Mouse (Mus musculus) left cerebral cortex, postnatal 14 days (tissue): Measurements from ENCODE around the gene Ypel3. TPM values are rescaled to one million over a fixed set of nuclear protein-coding genes. Genes with fewer than 3 reads are reported as not detected.
A peak's percentile ranks its signal among the peaks of the same experiment; 100 is the strongest.
"Not testable (repeated sequence)": the region's sequence is repeated elsewhere in the genome, so short reads cannot be mapped to it uniquely, and the experiment has no call there.

Source experiments
- DNase-seq, 2 experiments: peaks; one replicate each; pipeline ENCODE4 v3.0.0; 2021 to 2022; ENCODE audit warnings: low spot score in 2 of 2, mixed read lengths in 1 of 2
- intact Hi-C: fragments of 180-260 bp; cut with DNase I; formaldehyde crosslinking; loops from one replicate; pipeline ENCODE4 v1.15.1; 2025
- long read RNA-seq, 2 experiments: library from polyadenylated mRNA; stranded (forward); transcript quantifications; one replicate each; pipeline ENCODE4 v2.0.0; 2021
- total RNA-seq, 2 experiments: library from RNA; stranded (reverse); gene quantifications; 2 replicates each; pipeline ENCODE4 v1.2.3; 2021

The Ypel3 gene
- total RNA-seq = 100 to 1,000 TPM; 247 to 269 TPM
- long read RNA-seq, experiment 1, transcript Ypel3-203 (4 exons, 1,594 nt) = minor isoform, 7 of 272 reads
- long read RNA-seq, experiment 1, transcript Ypel3-201 (5 exons, 973 nt) = major isoform, 248 of 272 reads
- long read RNA-seq, experiment 1, partial matches to known transcripts = 3 of 272 reads
- long read RNA-seq, experiment 1, other reads (novel, unspliced or antisense) = 13 of 272 reads
- long read RNA-seq, experiment 2, transcript Ypel3-201 (5 exons, 973 nt) = major isoform, 205 of 231 reads
- long read RNA-seq, experiment 2, transcript Ypel3-203 (4 exons, 1,594 nt) = minor isoform, 9 of 231 reads
- long read RNA-seq, experiment 2, partial matches to known transcripts = 1 of 231 reads
- long read RNA-seq, experiment 2, other reads (novel, unspliced or antisense) = 16 of 231 reads

DNA sequence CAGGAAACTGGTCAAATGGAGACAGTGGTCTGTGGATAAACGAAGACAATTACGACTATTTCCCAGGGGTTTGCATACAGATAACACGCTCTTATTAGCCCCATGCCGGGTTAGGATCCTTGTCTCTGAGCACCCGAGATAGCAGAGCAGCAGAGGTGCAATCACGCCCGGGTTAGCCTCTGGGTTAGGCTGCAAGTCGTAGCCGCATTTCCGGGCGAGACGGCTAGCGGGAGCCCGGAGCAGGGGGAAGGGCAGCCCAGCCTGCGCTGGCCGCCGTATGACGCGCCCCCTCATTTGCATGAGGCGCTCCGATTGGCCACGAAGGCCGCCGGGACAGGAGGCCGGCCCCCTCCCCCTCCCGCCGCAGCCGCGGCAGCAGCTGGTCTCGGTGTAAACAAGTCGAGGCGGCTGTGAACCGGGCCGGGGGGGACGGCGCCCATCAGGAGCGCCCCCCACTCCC is at the start of gene Ypel3:
Gene Ypel3, plus strand, starts transcription at position 358 of the 460 bp plus-strand sequence.
- intact Hi-C loops = loop anchor here (5.0 kb wide), 1 partner anchor 74 kb away; no protein-coding TSS in a partner anchor
- DNase-seq = peak; percentile 95

DNA sequence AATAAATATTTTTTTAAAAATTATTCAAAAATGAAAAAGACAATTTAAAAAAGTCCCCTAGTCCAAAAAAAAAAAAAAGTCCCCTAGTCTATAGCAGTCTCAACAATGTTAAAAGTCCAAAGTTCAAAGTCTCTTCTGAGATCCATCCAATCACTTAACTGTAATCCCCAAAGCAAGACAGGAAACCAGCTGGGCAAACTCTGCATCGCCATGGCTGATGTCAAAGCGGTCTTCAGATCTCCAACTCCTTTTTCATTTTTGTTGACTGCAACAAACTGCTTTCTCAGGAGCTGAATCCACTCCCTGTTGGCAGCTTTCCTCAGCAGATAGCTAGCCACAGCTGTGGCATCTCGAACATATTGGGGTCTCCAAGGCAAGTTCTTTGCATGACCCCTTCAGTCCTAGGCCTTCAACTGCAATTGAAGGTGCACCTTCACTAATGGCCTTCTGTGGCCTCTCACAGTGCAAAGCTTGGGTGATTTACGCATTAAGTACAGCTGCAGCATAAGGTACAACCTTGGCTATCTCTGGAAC is 46.4 kb upstream of the Ypel3 start:
- intact Hi-C loops, DNase-seq: not testable (repeated sequence)

DNA sequence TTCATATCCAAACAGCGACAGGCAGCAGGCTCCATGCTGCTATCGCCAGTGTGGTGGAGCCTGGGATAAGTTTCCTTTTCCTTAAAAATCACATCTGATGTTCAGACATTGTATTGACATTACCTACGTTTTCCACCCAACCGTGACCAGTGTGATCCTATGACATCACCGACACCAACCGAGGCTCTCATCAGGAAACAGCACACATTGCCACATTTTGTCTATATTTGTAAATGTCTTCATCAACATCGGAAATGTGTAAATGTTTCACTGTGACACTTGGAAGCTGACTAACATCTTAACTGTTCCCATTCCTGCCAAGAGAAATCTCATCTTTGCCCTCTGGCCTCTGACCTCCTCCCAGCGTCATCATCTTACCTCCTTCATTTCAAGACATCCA is 40.6 kb upstream of the Ypel3 start:
- DNase-seq = no peak

DNA sequence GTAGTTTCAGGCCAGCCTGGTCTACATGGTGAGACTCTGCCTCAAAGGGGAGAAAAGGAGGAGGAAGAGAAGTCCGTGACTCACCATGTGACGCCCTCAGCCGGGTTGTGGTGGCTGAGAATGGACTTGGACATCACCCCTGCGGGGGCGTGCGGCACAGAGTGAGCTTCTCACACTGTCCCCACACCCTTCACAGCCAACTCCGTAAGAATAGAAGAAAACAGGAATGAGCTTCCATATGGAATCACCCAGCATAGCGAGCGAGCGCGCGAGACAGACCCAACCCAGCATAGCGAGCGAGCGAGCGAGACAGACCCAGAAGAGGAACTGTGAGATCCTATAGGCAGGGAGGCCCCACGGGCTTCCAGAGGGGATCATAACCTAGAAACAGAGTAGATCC is 37.2 kb upstream of the Ypel3 start:
- peak in 1 of 2 experiments; percentile 78 for DNase-seq
- intact Hi-C loops = no loop called here

More for the DNA sequence above, 40.6 kb upstream of the Ypel3 start:
- intact Hi-C loops = no loop called here

DNA sequence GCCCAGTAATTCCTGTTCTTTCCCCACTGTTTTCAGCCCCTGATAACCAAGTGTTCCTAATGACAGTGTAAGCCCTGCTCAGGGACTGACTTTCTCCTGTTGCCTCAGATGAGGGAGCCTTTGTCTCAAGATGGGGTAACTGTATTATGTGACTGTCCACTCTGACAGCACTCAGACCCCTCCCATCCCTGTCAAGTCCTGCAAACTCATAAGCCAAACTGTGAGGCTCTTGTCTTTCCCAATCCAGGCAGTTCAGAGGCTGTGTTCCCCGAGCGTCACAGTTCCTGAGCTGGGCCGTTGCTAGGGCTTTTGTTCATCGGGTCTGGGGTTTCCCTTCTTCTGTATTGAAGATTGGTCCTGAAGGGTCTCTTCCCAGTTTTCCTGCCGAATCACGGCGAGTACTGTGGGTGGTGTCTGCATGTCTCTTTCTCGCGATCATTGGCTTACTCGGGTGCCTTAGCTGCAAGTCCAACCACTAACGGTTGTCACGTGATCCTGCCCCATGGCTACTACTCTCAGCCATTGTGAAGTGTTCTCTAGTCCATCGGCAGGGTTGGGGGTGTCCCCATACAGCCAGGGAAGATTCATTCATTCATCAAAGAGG is 36.5 kb upstream of the Ypel3 start:
- no peak for DNase-seq
- intact Hi-C loops = no loop called here

DNA sequence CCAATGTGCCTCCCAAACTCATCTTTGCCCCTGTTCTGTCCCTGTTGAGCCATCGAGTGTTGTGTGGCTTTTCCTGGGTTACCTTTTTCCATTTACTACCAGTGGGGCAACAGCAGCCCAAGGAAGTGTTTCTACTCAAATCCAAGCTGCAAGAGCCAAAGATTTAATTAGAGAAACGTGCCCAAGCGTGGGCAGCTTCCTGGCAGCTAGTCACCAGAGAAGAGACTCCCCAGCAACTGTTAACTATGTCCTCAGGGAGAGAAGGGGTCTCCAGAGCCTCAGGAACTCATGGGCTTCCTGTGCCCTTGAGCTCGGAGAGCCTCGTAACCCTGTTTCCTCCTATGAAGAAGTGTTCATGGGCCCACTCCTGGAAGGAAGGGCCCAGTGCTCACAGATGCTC is 35.8 kb upstream of the Ypel3 start:
- intact Hi-C loops = no loop called here
- DNase-seq = no peak

DNA sequence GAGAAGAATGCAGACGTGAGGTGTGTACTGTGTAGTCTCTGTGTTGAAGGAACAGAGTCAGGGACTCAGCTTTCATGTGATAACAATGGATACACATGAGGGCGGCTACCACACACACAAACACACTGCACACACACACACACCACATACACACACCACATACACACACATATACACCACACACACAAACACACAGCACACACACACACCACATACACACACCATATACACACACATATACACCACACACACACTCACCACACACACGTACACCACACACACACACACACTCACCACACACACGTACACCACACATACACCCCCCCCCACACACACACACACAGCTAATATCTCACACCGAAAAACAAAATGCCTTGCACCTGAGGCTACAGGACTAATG is 35.3 kb upstream of the Ypel3 start:
- intact Hi-C loops = no loop called here
- no peak for DNase-seq

DNA sequence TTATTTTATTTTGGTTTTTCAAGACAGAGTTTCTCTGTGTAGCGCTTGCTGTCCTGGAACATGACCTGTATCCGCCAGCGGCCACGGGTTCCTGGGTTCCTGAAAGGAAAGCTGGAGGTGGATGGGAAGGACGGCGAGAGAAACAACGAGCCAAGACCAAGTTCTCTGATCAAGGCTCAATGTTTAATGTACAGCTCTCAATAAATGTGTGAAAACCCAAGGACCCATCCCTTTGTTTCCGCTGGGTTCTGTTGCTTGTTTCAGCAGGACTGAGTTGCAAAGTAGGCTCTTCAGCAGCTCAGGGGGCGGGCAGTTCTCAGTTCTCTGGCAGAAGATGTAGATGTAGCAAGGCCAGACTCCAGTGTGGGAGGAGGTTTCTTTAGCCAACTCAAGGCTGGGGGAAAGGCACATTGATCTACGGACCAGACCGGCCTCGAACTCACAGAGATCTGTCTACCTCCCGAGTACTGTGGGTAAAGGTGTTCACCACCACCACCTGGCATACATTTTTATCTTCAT is 34.7 kb upstream of the Ypel3 start:
- DNase-seq = no peak
- intact Hi-C loops = no loop called here

DNA sequence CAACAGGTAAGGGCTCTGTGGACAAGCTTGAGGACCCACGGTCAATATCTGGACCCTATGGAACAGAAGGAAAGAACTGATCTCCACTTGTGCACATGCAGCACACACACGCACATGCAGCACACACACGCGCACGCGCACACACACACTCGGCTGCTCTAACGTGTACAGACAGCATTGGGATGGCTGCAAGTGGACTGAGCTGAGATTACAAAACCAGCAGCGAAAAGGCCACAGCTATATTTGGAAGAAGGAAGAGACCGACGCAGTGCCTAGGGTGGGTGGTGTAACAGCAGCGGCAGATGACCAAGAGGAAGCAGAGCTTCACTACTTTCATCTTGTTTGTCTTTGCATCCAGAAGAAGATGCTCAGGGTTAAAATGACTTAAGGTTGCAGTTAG is 30.7 kb upstream of the Ypel3 start:
- no peak for DNase-seq

DNA sequence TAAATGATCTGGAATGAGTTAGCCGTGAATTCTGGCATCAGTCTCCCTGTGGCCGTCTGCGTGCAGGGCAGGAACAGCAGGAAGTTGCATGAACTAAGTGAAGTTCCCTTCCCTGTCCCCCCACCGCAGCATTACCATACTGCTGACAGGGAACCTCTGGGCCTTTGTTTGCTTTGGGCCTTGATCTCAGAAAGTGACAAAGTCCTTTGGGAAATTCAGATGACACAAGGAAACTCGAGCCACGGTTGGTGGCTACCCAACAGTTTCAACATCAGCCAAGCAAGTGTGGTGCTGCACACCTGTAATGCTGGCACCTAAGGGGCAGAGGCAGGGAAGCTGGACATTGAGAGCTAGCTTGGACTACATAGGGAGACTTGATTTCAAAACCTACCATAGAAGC is 30.0 kb upstream of the Ypel3 start:
- DNase-seq = no peak

More for the DNA sequence above, 30.7 kb upstream of the Ypel3 start:
- intact Hi-C loops = no loop called here

DNA sequence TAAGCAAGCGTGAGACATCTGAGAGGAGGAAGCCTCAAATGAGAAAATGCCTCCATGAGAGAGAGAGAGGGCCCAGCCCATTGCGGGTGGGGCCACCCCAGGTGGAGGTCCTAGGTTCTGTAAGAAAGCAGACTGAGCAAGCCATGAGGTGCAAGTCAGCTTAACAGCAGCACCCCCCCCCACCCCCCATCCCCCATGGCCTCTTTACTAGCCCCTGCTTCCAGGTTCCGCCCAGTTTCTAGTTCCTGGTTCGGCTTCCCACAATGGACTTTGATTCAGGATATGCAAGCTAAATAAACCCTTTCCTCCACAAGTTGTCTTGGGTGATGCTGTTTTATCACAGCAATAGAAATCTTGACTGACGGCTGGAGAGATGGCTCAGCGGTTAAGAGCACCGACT is 27.9 kb upstream of the Ypel3 start:
- no peak for DNase-seq
- intact Hi-C loops = no loop called here

More for the DNA sequence above, 30.0 kb upstream of the Ypel3 start:
- intact Hi-C loops = no loop called here

DNA sequence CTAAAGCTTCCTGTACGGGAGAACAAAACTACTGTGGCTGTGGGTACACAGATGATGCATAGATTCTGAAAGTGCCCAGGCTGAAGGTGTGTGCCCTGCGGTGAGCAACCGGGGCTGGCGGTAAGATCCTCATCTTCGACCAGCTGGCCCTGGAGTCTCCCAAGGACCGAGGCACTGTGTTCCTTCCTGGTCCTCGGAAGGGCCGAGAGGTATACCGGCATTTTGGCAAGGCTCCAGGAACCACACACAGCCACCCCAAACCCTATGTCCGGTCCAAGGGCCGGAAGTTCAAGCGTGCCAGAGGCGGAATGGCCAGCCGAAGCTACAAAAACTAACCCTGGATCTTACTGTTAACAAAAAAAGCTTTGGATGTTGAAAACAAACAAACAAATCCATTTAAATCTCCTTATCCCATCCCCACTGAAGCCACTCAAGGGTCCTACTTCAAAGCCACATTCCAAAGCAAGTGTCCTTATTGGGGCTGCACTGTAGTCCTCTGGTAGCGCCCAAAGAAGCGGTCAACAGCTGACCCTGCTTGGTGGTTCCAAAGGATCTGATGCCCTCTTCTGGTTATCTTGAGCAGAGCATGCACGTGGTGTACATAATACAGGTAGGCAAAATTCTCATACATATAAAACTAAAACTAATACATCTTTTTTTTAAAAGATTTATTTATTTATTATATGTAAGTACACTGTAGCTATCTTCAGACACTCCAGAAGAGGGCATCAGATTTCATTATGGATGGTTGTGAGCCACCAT is 27.0 kb upstream of the Ypel3 start:
- no peak for DNase-seq
- intact Hi-C loops = no loop called here

DNA sequence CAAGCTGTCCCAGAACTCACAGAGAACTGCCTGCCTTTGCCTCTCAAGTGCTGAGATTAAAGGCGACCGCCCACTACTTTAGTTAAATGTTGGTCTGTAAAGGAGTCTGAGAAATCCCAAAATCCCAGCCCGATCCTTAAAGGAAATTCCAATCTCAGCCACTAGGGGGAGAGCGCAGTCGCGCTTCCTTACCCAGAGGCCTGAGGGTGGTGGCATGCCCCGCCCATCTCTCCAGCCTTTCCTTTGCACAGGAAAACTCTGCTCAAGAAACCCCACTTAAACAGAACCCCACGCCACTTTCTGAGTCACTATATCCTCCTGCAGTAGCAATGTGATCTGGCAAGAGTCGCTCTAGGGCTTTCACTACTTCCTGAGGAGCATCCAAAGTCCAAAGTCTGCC is 21.9 kb upstream of the Ypel3 start:
- peak; percentile 67 to 73 for DNase-seq
- intact Hi-C loops = no loop called here

DNA sequence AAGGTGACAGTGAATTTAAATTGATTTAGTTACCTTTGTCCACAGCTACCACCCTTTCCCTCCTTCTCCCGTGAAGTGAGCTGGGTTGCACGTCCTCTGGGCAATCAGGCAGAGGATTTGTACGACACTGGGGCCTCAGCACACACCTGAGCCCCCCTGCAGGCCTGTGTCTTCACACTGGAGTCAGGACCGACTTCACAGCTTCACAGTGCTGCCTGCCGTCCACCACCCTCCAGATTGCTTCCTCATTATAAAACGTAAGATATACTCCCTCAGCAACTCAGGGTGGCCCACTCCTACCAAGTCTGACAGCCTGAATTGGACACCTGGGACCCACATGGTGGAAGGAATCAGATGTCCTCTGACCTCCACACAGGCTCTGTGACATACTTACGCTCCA is 18.2 kb upstream of the Ypel3 start:
- DNase-seq = no peak
- intact Hi-C loops = no loop called here

DNA sequence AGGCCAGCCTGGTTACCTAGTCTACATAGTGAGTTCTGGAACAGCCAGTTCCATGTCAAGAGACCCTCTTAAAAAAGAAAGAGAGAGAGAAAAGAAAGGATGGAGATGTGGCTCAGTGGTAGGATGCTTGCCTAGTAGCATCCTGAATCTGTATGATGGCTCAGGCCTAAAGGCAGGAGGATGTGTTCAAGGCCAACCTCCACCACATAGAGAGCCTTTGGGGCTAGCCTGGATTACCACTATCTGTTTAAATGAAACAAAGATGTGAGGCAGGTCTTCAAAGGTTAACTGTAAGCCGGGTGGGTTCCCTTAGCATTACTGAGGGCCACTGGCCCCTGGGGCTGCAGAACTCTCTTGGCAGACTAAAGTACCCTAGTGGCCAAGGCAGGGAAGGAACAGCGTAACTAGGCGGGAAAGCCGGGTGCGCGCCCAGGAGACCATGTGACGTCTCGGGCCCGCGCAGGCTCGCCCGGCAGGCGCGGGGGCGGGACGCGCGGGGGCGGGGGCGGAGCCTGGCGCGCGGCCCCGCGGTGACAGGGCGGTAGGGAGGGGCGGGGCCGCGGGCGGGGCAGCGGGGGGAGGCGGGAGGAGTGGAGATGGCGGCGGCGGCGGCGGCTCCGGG is 17.6 kb upstream of the Ypel3 start, which contains the start of gene Mapk3:
Gene Mapk3, plus strand, starts transcription at position 552 of the 622 bp plus-strand sequence.
- intact Hi-C loops = no loop called here
- DNase-seq = peak; percentile 91 to 94

DNA sequence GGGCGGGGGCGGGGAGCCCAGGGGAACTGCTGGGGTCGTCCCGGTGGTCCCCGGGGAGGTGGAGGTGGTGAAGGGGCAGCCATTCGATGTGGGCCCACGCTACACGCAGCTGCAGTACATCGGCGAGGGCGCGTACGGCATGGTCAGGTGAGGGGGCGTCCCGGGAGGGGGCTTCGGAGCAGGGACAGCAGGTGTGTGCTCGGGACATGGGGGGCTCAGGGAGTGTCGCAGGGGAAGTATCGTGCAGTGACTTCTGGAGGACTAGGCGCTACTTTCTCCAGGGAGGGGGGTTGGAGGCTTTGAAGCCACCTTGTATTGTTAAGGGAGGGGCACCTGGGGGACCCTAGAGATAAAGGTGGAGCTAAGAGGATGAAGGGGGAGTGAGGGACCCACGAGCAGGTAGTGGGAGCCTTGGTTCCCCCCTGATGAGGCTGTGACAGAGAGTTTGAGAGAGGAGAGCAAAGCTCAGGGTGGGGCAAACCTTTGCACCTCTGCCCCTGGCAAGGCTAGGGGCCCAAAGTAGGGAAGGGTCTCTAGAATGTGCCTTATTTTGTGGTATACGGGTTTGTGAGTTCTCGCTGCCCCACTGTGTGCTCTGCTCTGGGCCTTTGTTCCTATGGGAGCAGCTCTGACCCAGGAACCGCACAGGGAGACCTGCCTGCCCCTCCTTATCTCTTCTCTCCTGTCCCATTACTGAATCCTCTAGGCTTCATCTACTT is 16.9 kb upstream of the Ypel3 start:
- DNase-seq = no peak
- intact Hi-C loops = loop anchor here (5.0 kb wide), 1 partner anchor 58 kb away; no protein-coding TSS in a partner anchor

DNA sequence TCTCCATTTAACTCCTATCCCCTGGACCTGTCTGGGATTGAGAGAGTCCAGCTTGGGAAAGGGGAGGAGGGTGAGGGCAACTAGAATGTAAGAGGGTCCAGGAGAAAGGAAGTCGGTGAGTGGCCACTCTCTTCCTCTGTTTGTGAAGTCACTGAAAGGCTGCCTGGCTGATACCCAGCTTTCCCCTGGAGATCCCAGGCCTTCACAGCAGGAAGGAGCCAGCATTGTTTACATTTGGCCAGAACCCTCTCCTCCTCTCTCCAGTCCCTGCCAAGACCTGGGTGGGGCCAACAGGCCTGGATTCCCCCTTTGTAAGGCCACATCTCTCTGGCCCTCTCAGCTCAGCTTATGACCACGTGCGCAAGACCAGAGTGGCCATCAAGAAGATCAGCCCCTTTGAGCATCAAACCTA is 16.4 kb upstream of the Ypel3 start:
- intact Hi-C loops = loop anchor here (5.0 kb wide), 1 partner anchor 58 kb away; no protein-coding TSS in a partner anchor
- DNase-seq = no peak

DNA sequence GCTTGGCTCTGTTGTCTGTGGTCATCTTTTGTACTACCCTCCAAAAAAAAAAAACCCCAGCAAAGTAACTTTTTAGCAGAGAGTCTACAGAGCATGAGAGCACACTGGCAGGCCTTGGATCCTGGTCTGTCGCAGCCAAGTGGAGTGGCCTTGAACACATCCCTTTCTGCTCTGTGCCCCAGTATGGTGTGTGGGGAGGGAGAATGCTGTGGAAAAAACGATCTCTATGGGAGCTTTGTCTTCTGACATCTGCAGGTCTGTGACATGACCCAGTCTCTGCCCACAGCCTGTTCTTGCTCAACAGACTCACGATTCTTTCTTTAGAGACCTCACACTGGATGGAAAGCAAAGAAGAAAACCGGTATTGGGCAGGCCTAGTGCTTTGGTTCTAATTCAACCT is 15.8 kb upstream of the Ypel3 start:
- intact Hi-C loops = loop anchor here (5.0 kb wide), 1 partner anchor 59 kb away; no protein-coding TSS in a partner anchor
- DNase-seq = no peak
